Mouse (Mus musculus): ENCODE measurements at regions not wholly inside any gene's neighbourhood (a gene's known extent, or its start where the extent isn't known, plus 50 kb on each side); places are given as distances from the start of the nearest gene placed in this dataset.

GRCm38 (mm10) chr14:100508087-100508486, 223.6 kb upstream of the Klf12 start:
- Histone ChIP-seq H3K9me3 (ENCODE audit: control insufficient read depth) (no peaks in the 10 kb centered on the region), H3K9ac (ENCODE audit: low read depth, low read length) (no peak overlapping the region), H3K4me3 (ENCODE audit: low read depth, low read length) (no peak overlapping the region), H3K27me3 (replicated peaks; ENCODE audit: control insufficient read depth, insufficient read depth, low read length) (no peaks in the 10 kb centered on the region), H3K4me2 (replicated peaks; ENCODE audit: low read depth) (no peak overlapping the region), H3K27ac (ENCODE audit: low read depth, low read length) (no peak overlapping the region), H3K36me3 (ENCODE audit: control insufficient read depth, insufficient read depth) (no peaks in the 10 kb centered on the region), H3K4me1 (replicated peaks; ENCODE audit: control insufficient read depth, insufficient read depth, low read length) (no peaks in the 10 kb centered on the region)
- ATAC-seq = no peak
- TF ChIP-seq CTCF (IDR thresholded peaks at IDR 0.05; ENCODE audit: low read depth) = no peak
- 87% methylated on average over 3 of the region's 3 CpGs for WGBS

GRCm38 (mm10) chr14:100507616-100508015, 223.1 kb upstream of the Klf12 start:
- H3K4me2 ChIP-seq (replicated peaks; ENCODE audit: low read depth) = no peak overlapping the region
- no peaks in the 10 kb centered on the region for H3K9me3 ChIP-seq (ENCODE audit: control insufficient read depth)
- H3K27me3 ChIP-seq (replicated peaks; ENCODE audit: control insufficient read depth, insufficient read depth, low read length) = no peaks in the 10 kb centered on the region
- no peaks in the 10 kb centered on the region for H3K36me3 ChIP-seq (ENCODE audit: control insufficient read depth, insufficient read depth)
- H3K9ac ChIP-seq (ENCODE audit: low read depth, low read length) = no peak overlapping the region
- ATAC-seq = no peak
- TF ChIP-seq CTCF (IDR thresholded peaks at IDR 0.05; ENCODE audit: low read depth) = no peak
- H3K4me3 ChIP-seq (ENCODE audit: low read depth, low read length) = no peak overlapping the region
- H3K27ac ChIP-seq (ENCODE audit: low read depth, low read length) = no peak overlapping the region
- H3K4me1 ChIP-seq (replicated peaks; ENCODE audit: control insufficient read depth, insufficient read depth, low read length) = no peaks in the 10 kb centered on the region

GRCm38 (mm10) chr14:100488837-100489236, 204.4 kb upstream of the Klf12 start:
- no peaks in the 10 kb centered on the region for H3K36me3 ChIP-seq (ENCODE audit: control insufficient read depth, insufficient read depth)
- no peak overlapping the region for H3K27ac ChIP-seq (ENCODE audit: low read depth, low read length)
- no peaks in the 10 kb centered on the region for H3K27me3 ChIP-seq (replicated peaks; ENCODE audit: control insufficient read depth, insufficient read depth, low read length)
- TF ChIP-seq CTCF (IDR thresholded peaks at IDR 0.05; ENCODE audit: low read depth) = no peak
- H3K9me3 ChIP-seq (ENCODE audit: control insufficient read depth) = no peaks in the 10 kb centered on the region
- no peak overlapping the region for H3K9ac ChIP-seq (ENCODE audit: low read depth, low read length)
- WGBS = 90% methylated on average over 7 of the region's 7 CpGs
- no peak overlapping the region for H3K4me2 ChIP-seq (replicated peaks; ENCODE audit: low read depth)
- H3K4me3 ChIP-seq (ENCODE audit: low read depth, low read length) = no peak overlapping the region
- no peaks in the 10 kb centered on the region for H3K4me1 ChIP-seq (replicated peaks; ENCODE audit: control insufficient read depth, insufficient read depth, low read length)
- ATAC-seq = no peak

GRCm38 (mm10) chr14:100485489-100485888, 201.0 kb upstream of the Klf12 start:
- H3K4me2 ChIP-seq (replicated peaks; ENCODE audit: low read depth) = no peak overlapping the region
- H3K27me3 ChIP-seq (replicated peaks; ENCODE audit: control insufficient read depth, insufficient read depth, low read length) = no peaks in the 10 kb centered on the region
- 67% methylated on average over 3 of the region's 3 CpGs for WGBS
- no peak overlapping the region for H3K27ac ChIP-seq (ENCODE audit: low read depth, low read length)
- H3K9ac ChIP-seq (ENCODE audit: low read depth, low read length) = no peak overlapping the region
- no peaks in the 10 kb centered on the region for H3K36me3 ChIP-seq (ENCODE audit: control insufficient read depth, insufficient read depth)
- no peak for ATAC-seq
- peak; percentile 69 for TF ChIP-seq CTCF (IDR thresholded peaks at IDR 0.05; ENCODE audit: low read depth)
- H3K4me1 ChIP-seq (replicated peaks; ENCODE audit: control insufficient read depth, insufficient read depth, low read length) = no peaks in the 10 kb centered on the region
- H3K9me3 ChIP-seq (ENCODE audit: control insufficient read depth) = no peaks in the 10 kb centered on the region
- H3K4me3 ChIP-seq (ENCODE audit: low read depth, low read length) = no peak overlapping the region

GRCm38 (mm10) chr14:100484101-100484500, 199.6 kb upstream of the Klf12 start:
- Histone ChIP-seq H3K4me2 (replicated peaks; ENCODE audit: low read depth) (no peak overlapping the region), H3K9me3 (ENCODE audit: control insufficient read depth) (no peaks in the 10 kb centered on the region), H3K4me1 (replicated peaks; ENCODE audit: control insufficient read depth, insufficient read depth, low read length) (no peaks in the 10 kb centered on the region), H3K4me3 (ENCODE audit: low read depth, low read length) (no peak overlapping the region), H3K9ac (ENCODE audit: low read depth, low read length) (no peak overlapping the region), H3K27me3 (replicated peaks; ENCODE audit: control insufficient read depth, insufficient read depth, low read length) (no peaks in the 10 kb centered on the region), H3K36me3 (ENCODE audit: control insufficient read depth, insufficient read depth) (no peaks in the 10 kb centered on the region), H3K27ac (ENCODE audit: low read depth, low read length) (no peak overlapping the region)
- no peak for TF ChIP-seq CTCF (IDR thresholded peaks at IDR 0.05; ENCODE audit: low read depth)
- ATAC-seq = no peak
- WGBS = 74% methylated on average over 5 of the region's 5 CpGs

- no peak for ATAC-seq
- no peaks in the 10 kb centered on the region for H3K9me3 ChIP-seq (ENCODE audit: control insufficient read depth)
- H3K36me3 ChIP-seq (ENCODE audit: control insufficient read depth, insufficient read depth) = no peaks in the 10 kb centered on the region
- peak overlapping the region; percentile 34 for H3K4me3 ChIP-seq (ENCODE audit: low read depth, low read length)
- TF ChIP-seq CTCF (IDR thresholded peaks at IDR 0.05; ENCODE audit: low read depth) = no peak
- no peak overlapping the region for H3K27ac ChIP-seq (ENCODE audit: low read depth, low read length)
- H3K9ac ChIP-seq (ENCODE audit: low read depth, low read length) = no peak overlapping the region
- no peaks in the 10 kb centered on the region for H3K4me1 ChIP-seq (replicated peaks; ENCODE audit: control insufficient read depth, insufficient read depth, low read length)
- no peaks in the 10 kb centered on the region for H3K27me3 ChIP-seq (replicated peaks; ENCODE audit: control insufficient read depth, insufficient read depth, low read length)
- peak overlapping the region; percentile 71 for H3K4me2 ChIP-seq (replicated peaks; ENCODE audit: low read depth)
- 5% methylated on average over 22 of the region's 22 CpGs for WGBS
Observed at GRCm38 (mm10) chr14:100477595-100478380, 193.3 kb upstream of the Klf12 start.
